Mouse (Mus musculus) ES-Bruce4 (cell line): ENCODE data around the gene Peli2.

Experiments
- CTCF ChIP-seq: IDR thresholded peaks from one replicate; pipeline ENCODE4 v1.8.1; 2011; ENCODE audit warnings: low read depth, low read length
- POLR2A ChIP-seq: IDR thresholded peaks from one replicate; pipeline ENCODE4 v1.8.1; 2011; ENCODE audit warnings: low read length; ENCODE audit not compliant: insufficient read depth

DNA sequence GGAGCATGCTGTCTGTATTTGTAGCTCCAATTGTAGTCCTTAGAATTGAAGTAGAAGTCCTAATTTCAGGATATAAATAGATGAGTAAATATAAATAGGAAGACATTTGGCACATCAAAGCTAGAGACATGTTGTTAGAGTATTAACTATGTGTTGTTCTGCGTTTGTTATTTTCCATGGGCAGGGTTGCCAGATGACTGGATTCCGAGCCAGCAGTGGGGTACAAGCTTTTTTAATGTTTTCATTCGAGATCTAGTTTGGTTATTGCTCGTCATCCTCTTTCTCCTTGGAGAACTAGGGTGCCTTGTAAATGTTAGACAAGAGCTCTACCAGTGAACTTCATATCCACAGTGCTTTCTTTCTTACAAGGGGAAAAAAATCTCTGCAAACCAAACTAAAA lies 78.9 kb downstream of the Peli2 start:
- no peak for TF ChIP-seq CTCF
- no peak for TF ChIP-seq POLR2A
